Mouse (Mus musculus) thymus, adult 18-20 months (tissue): ENCODE measurements around the gene Serinc3.

Source experiments
- DNase-seq, 2 experiments: peaks; one replicate each; pipeline ENCODE4 v3.0.0; 2022; ENCODE audit warnings: mixed read lengths in 2 of 2

Serinc3 gene

GRCm38 (mm10) chr2:163590211-163590610, 54.7 kb downstream of the Serinc3 start:
- DNase-seq, result no peak

GRCm38 (mm10) chr2:163587506-163587905, 57.4 kb downstream of the Serinc3 start:
- no peak for DNase-seq

GRCm38 (mm10) chr2:163586384-163587261, 58.3 kb downstream of the Serinc3 start:
- no peak for DNase-seq

GRCm38 (mm10) chr2:163584088-163584426, 60.9 kb downstream of the Serinc3 start:
- DNase-seq, result no peak

- no peak for DNase-seq
Measured at GRCm38 (mm10) chr2:163583226-163584087, 61.5 kb downstream of the Serinc3 start.

- DNase-seq, result no peak
Measured at GRCm38 (mm10) chr2:163580069-163580945, 64.6 kb downstream of the Serinc3 start.

GRCm38 (mm10) chr2:163577986-163578385, 66.9 kb downstream of the Serinc3 start:
- no peak for DNase-seq

- no peak for DNase-seq
Measured at GRCm38 (mm10) chr2:163575248-163575647, 69.7 kb downstream of the Serinc3 start.

- DNase-seq, result no peak
Measured at GRCm38 (mm10) chr2:163574321-163574720, 70.6 kb downstream of the Serinc3 start.
